Mouse (Mus musculus) kidney, postnatal 14 days (tissue): ENCODE results near the gene Dnah2.
A peak's percentile ranks its signal among the peaks of the same experiment; 100 is the strongest.

Experiments used
- DNase-seq: peaks from one replicate; pipeline ENCODE4 v3.0.0; 2022; ENCODE audit warnings: mixed read lengths

Dnah2 gene

GRCm38 (mm10) chr11:69459883-69460282, 89.0 kb downstream of the Dnah2 start:
- DNase-seq: no peak

DNA sequence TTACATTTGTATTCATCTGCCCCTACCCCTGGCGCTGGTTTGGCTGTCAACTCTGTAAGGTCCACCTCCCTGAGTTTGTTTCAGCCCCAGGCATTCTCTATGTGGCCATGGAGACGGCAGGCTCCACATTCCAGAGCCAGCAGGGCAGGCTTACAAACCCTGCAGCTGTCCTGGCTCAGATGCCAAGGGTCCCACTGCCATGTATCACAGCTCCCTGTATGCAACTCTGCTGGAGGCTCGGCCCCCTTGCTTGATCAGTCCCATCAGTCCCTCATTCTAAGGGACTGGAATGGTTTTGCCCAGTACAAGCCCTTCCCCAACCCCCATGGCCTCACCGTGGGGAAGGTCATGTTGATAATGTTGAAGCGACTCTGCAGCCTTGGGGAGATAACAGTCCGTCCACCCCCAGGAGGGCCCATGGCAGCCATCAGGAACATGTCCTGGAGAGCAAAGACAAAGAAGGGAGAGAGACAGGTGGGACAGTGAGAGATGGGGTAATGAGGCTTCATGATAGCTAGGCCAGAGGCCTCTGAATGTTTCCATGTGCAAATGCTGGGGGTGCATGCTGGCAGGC, 91.8 kb downstream of the Dnah2 start:
- DNase-seq: peak; percentile 66

DNA sequence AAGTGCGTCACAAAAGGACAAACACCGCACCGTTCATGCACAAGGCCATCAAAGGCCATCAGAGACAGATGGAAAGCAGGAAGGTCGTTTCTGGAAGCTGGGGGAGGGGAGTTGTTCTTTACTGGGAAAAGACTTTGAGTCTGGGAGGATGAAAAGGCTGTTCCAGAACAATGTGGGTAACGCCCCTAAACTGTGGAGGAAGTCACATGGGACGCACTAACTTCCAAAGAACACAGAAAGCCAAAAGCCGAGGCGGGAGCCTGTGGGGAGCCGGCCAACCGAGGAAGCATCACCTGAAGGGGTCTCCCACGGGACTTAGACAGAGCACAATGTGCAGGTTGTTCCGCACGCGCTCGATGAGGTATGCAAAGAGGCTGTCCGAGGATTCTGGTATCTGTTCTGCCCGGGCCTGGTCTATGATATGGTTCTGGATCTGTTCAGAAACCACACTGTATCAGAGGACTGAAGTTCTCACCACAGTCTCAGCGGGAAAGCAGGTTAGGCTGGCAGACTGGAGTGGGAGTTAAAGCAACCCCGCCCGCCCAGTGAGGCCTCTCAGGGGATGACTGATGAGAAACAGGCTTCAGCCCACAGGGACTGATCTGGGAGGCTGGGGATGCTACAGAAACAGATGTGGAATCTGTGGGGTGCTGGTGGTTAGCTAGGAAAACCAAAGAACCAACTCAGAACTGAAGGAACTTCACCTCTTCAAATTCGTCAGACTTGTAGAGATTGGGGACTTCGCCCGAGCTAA, 96.6 kb downstream of the Dnah2 start:
- peak; percentile 48 for DNase-seq

- DNase-seq: no peak
These were observed 101.6 kb downstream of the Dnah2 start for GRCm38 (mm10) chr11:69447299-69447698.

- peak; percentile 33 for DNase-seq
These were observed 105.6 kb downstream of the Dnah2 start for GRCm38 (mm10) chr11:69443328-69443727.

GRCm38 (mm10) chr11:69437291-69437690, 111.6 kb downstream of the Dnah2 start:
- DNase-seq: no peak

GRCm38 (mm10) chr11:69433189-69433588, 115.7 kb downstream of the Dnah2 start:
- DNase-seq: no peak

DNA sequence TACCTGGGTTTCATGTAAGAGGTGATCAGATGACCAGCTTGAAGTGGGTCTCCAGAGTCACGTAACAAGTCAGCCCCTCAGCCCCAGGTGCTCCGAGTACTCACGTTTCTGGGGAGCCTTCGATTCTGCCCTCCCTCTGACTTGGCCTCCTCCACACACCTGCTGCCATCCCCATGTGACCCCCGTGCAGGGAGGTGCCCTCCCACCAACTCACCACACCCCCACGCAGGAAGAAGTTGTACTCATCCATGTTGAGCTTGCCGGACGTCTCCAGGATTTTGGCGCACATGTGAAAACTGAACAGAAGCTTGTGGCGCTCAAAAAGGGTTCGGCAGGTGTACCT, 116.3 kb downstream of the Dnah2 start:
- no peak for DNase-seq

DNA sequence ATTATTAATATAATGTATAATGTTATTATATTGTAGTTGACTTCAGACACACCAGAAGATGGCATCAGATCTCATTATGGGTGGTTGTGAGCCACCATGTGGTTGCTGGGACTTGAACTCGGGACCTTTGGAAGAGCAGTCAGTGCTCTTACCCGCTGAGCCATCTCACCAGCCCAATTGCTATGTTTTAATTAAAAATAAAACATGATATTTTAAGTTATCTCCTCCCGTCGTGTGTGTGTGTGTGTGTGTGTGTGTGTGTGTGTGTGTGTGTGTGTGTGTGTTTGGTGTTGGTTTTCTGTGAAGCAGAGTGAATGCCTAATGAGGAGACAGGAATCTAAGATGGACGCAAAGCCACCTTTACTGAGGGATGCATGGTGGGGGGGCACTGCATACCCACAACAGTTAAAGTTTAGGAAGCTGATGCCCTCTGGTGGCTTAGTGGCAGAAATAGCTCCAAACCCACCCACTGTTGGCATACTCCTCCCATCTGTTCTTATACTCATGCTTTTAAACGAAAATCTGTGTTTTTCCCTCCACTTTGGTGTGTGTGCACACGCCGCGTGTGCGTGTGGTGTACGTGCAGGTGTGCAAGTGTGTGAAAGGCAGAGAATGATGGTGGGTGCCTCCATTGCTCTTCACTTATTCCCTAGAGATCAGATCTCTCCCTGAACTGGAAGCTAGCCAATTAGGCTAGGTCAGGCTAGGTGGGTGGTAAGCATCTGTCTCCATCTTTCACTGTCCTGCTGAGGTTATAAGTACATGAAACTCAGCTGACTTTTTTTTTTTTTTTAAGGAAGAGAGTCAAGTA, 116.9 kb downstream of the Dnah2 start:
- DNase-seq: peak; percentile 90

- DNase-seq: no peak
These were observed 118.3 kb downstream of the Dnah2 start for GRCm38 (mm10) chr11:69430631-69431030.

DNA sequence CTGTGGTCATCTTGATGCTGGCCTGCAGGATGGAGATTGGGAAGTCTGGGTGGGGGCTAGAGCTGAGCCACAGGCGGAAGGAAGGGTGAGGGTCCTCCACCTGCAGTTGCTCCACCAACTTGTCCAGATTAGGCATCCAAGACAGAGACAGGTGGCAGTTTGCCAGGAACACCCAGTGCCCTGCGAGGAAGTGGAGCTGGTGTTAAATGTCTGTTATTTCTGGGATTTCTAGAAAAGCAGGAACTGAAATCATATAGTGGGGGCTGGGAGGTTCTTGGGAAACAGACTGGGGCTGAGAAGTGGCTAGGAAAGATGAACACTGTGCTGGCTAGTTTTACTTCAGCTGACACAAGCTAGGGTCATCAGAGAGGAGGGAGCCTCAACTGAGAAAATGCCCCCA, 119.6 kb downstream of the Dnah2 start:
- DNase-seq: peak; percentile 38

- peak; percentile 84 for DNase-seq
These were observed 120.2 kb downstream of the Dnah2 start for GRCm38 (mm10) chr11:69428751-69429150.

DNA sequence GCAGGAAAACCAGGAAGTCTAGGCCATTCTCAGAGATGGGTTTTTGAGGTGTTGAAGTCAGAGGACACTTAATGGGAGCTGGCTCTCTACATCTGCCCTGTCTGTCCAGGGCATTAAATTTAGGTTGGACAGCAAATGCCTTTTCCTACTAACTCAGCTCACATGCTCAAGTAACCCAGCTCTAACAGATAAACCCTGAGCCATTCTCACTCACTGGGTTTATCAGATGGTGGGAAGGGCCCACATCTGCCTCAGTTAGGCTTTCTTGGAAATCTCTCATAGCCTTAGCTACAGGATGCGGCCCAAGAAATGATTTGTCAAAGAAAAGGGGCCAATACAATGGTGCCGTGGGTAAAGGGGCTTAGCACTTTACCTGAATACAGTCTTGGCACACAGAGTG, 122.7 kb downstream of the Dnah2 start:
- no peak for DNase-seq

DNA sequence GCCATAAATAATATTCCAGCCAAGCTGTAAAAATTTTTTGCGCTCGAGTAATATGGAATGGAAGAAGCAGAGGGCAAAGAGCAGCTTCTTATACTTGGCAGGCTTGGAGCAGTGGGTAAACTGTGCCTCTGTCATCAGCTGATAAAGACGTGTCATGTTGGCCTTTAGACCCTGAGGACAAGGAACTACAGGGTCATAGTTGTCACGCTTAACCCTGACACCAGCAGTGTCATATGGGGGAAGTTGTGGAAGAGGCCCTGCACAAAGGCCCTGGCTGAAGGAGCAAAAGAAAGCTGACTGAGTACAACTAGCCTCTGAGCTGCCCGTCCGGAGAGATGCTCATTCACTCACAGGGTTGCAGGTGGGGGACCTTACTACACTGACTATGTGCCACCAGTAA, 125.0 kb downstream of the Dnah2 start:
- DNase-seq: no peak

DNA sequence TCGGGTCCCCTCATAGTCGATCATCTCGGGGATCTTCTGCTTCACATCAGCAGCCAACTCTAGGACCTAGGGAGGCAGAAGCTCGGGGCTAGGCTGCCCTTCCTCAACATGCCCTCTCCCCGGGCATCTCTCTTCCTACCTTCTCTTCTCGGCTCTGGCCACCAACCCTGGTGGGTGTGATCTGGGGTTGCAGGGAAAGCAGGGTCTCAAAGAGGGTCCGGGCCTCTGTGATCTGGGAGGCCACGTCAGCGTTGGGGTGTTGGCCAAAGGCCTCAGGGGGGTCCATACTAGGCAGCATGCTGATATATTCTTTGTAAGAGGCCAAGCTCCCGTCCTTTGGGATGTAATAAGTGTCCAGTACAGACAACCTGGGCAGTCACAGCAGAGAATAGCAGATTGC, 126.1 kb downstream of the Dnah2 start:
- no peak for DNase-seq

GRCm38 (mm10) chr11:69421131-69421977, 127.6 kb downstream of the Dnah2 start:
- DNase-seq: no peak

DNA sequence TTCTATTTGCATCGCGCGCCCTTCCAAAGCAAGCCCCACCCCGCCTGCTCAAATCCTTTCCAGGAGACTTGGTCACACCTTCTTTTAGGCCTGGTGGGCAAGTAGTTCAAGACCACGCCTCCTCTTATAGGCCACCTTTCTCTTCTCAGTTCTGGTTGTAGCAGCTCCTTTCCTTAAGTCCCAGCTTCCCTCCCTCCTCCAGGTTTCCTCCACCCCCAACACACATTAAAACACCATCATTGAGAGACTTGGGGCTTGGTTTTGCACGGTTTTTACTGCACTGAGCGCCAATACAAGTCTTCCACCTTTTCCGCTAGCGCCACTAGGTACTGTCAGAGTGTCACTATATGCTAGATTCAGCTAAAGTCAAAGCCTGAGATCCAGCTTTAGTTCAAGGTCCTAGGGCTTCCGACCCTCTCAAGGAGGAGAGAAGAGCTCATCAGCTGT, 128.3 kb downstream of the Dnah2 start:
- DNase-seq: no peak

- peak; percentile 79 for DNase-seq
These were observed 128.9 kb downstream of the Dnah2 start for GRCm38 (mm10) chr11:69419813-69420553.

DNA sequence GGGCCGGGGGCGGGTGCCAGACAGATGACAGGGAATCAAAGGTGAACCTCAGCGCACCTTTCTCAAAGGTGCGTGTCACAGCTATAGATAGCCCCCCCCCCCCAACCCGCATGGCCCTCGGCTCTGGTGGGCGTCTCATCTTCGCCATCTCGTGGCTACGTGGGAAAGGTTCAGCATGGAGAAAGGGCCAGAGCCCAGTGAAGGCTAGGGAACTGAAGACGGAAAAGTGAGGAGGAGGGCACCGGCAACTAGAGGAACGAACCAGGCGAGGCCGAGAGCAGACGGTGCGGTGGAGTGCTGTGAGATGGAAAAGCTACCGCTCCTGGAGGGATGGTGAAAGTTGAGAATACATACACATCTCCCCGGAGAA, 129.5 kb downstream of the Dnah2 start:
- DNase-seq: peak; percentile 63

DNA sequence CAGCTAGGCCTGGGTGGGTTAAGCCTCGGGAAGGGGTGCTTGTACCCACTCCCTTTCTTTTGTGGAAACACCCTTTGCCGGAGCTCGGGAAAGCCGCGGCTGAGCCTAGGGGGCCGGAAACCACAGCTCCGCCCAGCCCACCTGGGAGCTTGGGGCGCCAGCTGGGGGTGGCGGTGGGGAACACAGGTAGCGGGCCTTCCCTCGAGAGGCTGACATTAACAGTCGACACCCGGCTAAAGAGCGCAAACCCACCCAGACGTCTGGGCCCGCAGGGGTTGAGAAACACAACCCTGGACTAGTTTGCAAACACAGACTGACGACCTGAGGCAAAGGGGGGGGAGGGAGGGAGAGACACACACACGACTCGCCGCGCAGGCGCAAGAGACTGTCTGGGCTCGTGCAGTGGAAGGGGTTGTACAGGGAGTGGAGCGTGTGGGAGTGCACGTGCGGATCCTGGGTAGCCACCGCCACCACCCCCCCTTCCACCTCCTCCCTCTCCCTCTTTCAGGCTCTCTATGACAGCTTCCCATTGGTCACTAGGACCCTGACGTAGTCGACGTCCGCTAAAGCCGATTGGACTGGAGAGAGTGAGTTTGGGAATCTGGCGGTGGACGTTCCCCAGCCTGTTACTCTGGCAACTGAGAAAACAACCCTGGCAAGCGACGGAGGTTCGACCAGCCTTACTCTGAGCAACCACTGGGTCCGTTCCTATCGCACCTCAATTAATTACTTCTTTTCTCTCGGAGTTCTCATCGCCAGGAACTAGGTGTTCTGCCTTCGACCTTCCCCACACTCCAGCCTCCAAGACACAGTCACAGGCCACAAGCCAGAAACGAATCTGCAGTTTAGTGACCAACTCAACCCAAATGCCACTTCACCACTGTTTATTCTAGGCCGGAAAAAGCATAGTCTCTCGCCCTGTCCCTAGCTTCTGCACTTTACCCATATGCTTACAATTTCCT, 130.1 kb downstream of the Dnah2 start:
- DNase-seq: peak; percentile 97
